Mouse (Mus musculus): ENCODE measurements around the gene Gm9999. TPM values are rescaled to one million over a fixed set of nuclear protein-coding genes. Genes with fewer than 3 reads are reported as not detected.
"Not testable (repeated sequence)": the region's sequence is repeated elsewhere in the genome, so short reads cannot be mapped to it uniquely, and the experiment has no call there.

Gm9999 gene
- polyA plus RNA-seq, 1 experiment from 2014 or later, result not detected

DNA sequence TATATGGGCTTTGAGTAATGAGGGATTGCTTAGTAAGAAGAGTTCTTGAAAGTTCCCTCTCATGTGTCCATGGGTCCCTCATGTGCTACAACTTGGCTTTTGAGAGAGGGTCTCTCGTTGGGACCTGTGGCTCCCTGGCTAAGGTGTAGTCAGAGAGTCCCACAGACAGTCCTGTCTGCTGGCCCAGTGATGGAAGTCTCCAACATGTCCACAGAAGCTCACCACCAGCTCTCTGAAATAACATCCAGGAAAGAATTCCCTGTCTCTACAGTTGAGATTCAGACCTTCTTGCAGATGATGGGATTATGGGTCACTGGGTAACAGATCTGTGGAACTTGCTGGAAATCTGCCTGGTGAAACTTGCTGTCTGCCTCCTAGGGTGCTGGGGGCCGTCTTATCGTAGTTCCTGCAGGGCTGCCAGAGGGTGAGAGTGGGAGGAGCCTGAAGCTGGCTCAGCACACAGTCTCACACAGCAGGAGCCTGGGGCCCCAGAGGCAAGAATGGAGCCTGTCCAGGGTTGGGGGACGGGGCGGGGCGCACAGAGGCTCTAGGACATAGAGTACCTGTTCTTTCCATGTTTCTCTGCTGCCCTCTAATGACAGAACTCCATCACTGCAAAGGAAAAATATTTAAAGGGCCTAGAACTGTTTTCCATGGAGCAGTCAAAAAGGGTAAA is 32.1 kb downstream of the Gm9999 start:
- H3K27me3 ChIP-seq, result peaks cover 2% of the 10 kb centered on the region; the same call in 1 of the 2 replicates
- H3K4me3 ChIP-seq (replicated peaks), result peak overlapping the region; percentile 19
- H3K4me1 ChIP-seq (replicated peaks), result peaks cover 46% of the 10 kb centered on the region
- 4% methylated on average over 6 of the region's 6 CpGs for WGBS (ENCODE audit: insufficient replicate concordance)
- no peaks in the 10 kb centered on the region for H3K36me3 ChIP-seq (replicated peaks)
- peak; percentile 99 for ATAC-seq (ENCODE audit: insufficient read depth)
- peak overlapping the region; percentile 26; the same call in 1 of the 2 replicates for H3K9ac ChIP-seq
- H3K4me2 ChIP-seq, result peak overlapping the region; percentile 59
- H3K9me3 ChIP-seq (replicated peaks), result no peaks in the 10 kb centered on the region
- peak overlapping the region; percentile 93 for H3K27ac ChIP-seq (replicated peaks)

GRCm38 (mm10) chr7:47016602-47017001 is 33.2 kb downstream of the Gm9999 start:
- H3K27ac ChIP-seq (replicated peaks), result no peak overlapping the region
- peaks cover 9% of the 10 kb centered on the region; the same call in 1 of the 2 replicates for H3K27me3 ChIP-seq
- 69% methylated on average over 3 of the region's 3 CpGs for WGBS (ENCODE audit: insufficient replicate concordance)
- no peak overlapping the region for H3K4me3 ChIP-seq (replicated peaks)
- peaks cover 45% of the 10 kb centered on the region for H3K4me1 ChIP-seq (replicated peaks)
- H3K9ac ChIP-seq, result no peak overlapping the region
- no peak for ATAC-seq (ENCODE audit: insufficient read depth)
- no peaks in the 10 kb centered on the region for H3K36me3 ChIP-seq (replicated peaks)
- H3K9me3 ChIP-seq (replicated peaks), result no peaks in the 10 kb centered on the region
- H3K4me2 ChIP-seq, result no peak overlapping the region

DNA sequence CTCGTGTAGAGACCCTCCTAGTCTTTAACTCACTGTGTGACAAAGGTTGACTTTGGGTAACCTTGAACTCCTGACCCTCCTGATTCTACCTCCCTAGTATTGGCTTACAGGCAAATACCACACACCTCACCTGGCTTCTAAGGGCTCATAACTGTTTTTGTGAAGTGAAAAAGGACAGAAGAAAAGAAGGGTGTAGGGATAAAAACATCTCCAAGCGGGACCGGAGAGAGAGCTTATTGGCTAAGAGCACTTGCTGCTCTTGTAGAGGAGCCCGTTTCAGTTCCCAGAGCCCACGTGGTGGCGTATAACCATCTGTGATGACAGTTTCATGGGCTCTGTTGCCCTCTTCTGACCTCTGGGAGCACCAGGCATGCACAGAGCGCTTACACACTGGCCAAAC is 33.8 kb downstream of the Gm9999 start:
- Histone ChIP-seq H3K9ac (no peak overlapping the region), H3K4me2 (no peak overlapping the region), H3K4me3 (replicated peaks) (no peak overlapping the region), H3K27me3 (peaks cover 9% of the 10 kb centered on the region; the same call in 1 of the 2 replicates), H3K4me1 (replicated peaks) (peaks cover 45% of the 10 kb centered on the region), H3K36me3 (replicated peaks) (no peaks in the 10 kb centered on the region), H3K27ac (replicated peaks) (no peak overlapping the region), H3K9me3 (replicated peaks) (no peaks in the 10 kb centered on the region)
- WGBS (ENCODE audit: insufficient replicate concordance), result 64% methylated on average over 7 of the region's 7 CpGs
- ATAC-seq (ENCODE audit: insufficient read depth), result no peak

DNA sequence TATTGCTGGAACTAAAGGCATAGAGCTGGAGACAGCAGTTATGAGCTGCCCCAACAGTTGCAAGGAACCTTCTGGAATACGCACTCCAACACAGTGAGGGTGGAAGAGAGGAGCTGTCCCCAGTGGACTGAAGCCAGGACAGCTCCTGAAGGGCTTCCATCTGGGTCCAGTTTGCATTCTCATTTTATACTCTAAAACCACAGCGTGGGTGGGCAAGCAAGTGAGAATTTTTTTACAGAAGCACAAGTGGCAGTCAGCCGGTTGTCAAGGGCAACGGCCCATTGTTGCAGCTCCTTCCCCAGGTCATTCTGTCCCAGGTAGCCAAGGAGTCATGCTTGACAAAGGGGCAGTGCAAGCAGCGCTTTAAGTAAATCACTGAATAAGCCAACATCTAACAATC is 36.3 kb downstream of the Gm9999 start:
- Histone ChIP-seq H3K36me3 (replicated peaks) (no peaks in the 10 kb centered on the region), H3K27ac (replicated peaks) (no peak overlapping the region), H3K4me1 (replicated peaks) (peaks cover 21% of the 10 kb centered on the region), H3K9ac (no peak overlapping the region), H3K27me3 (peaks cover 14% of the 10 kb centered on the region; the same call in 1 of the 2 replicates), H3K4me3 (replicated peaks) (no peak overlapping the region), H3K9me3 (replicated peaks) (no peaks in the 10 kb centered on the region), H3K4me2 (no peak overlapping the region)
- 65% methylated on average over 5 of the region's 5 CpGs for WGBS (ENCODE audit: insufficient replicate concordance)
- ATAC-seq (ENCODE audit: insufficient read depth), result no peak

DNA sequence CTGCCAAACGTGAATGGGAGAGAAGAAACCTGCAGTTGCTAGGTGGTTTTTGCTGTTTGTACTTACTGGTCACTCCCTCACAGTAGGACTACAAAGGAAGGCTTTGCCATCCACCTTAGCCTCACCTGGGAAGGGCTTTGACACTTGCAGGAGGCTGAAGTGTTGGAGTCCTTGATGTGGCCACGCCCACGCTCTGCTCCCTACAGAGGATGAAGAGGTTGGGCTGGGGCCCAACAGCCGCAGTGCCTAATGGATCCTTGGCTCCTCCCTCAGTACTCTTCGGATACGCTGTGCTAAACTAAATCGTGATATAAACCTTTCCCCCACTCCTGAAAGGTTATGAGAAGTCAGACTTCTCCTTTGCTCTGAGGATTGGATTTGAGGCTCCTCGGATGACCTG is 37.6 kb downstream of the Gm9999 start:
- Histone ChIP-seq H3K9me3 (replicated peaks) (no peaks in the 10 kb centered on the region), H3K4me3 (replicated peaks) (no peak overlapping the region), H3K36me3 (replicated peaks) (no peaks in the 10 kb centered on the region), H3K4me2 (no peak overlapping the region), H3K9ac (no peak overlapping the region), H3K27me3 (peaks cover 14% of the 10 kb centered on the region; the same call in 1 of the 2 replicates), H3K4me1 (replicated peaks) (peaks cover 8% of the 10 kb centered on the region), H3K27ac (replicated peaks) (no peak overlapping the region)
- ATAC-seq (ENCODE audit: insufficient read depth), result no peak
- 33% methylated on average over 8 of the region's 8 CpGs for WGBS (ENCODE audit: insufficient replicate concordance)

- Histone ChIP-seq H3K27ac (replicated peaks) (no peak overlapping the region), H3K9me3 (replicated peaks) (no peaks in the 10 kb centered on the region), H3K27me3 (peaks cover 14% of the 10 kb centered on the region; the same call in 1 of the 2 replicates), H3K9ac (no peak overlapping the region), H3K4me3 (replicated peaks) (no peak overlapping the region), H3K4me1 (replicated peaks) (no peaks in the 10 kb centered on the region; the same call in 1 of the 2 replicates), H3K4me2 (no peak overlapping the region), H3K36me3 (replicated peaks) (no peaks in the 10 kb centered on the region)
- ATAC-seq (ENCODE audit: insufficient read depth), result no peak
- 33% methylated on average over 8 of the region's 8 CpGs for WGBS (ENCODE audit: insufficient replicate concordance)
These were observed 39.1 kb downstream of the Gm9999 start for GRCm38 (mm10) chr7:47022482-47022881.

GRCm38 (mm10) chr7:47023530-47023929 is 40.1 kb downstream of the Gm9999 start:
- no peak for ATAC-seq (ENCODE audit: insufficient read depth)
- H3K27ac ChIP-seq (replicated peaks), result no peak overlapping the region
- no peaks in the 10 kb centered on the region; the same call in 1 of the 2 replicates for H3K4me1 ChIP-seq (replicated peaks)
- 5% methylated on average over 6 of the region's 6 CpGs for WGBS (ENCODE audit: insufficient replicate concordance)
- peaks cover 14% of the 10 kb centered on the region; the same call in 1 of the 2 replicates for H3K27me3 ChIP-seq
- H3K4me3 ChIP-seq (replicated peaks), result no peak overlapping the region
- no peaks in the 10 kb centered on the region for H3K36me3 ChIP-seq (replicated peaks)
- no peak overlapping the region for H3K9ac ChIP-seq
- no peaks in the 10 kb centered on the region for H3K9me3 ChIP-seq (replicated peaks)
- H3K4me2 ChIP-seq, result no peak overlapping the region

GRCm38 (mm10) chr7:47024454-47024853 is 41.1 kb downstream of the Gm9999 start:
- H3K27ac ChIP-seq (replicated peaks), result no peak overlapping the region
- no peaks in the 10 kb centered on the region for H3K9me3 ChIP-seq (replicated peaks)
- H3K4me2 ChIP-seq, result no peak overlapping the region
- 73% methylated on average over 7 of the region's 7 CpGs for WGBS (ENCODE audit: insufficient replicate concordance)
- H3K9ac ChIP-seq, result no peak overlapping the region
- peaks cover 14% of the 10 kb centered on the region; the same call in 1 of the 2 replicates for H3K27me3 ChIP-seq
- no peak for ATAC-seq (ENCODE audit: insufficient read depth)
- H3K4me1 ChIP-seq (replicated peaks), result no peaks in the 10 kb centered on the region; the same call in 1 of the 2 replicates
- H3K36me3 ChIP-seq (replicated peaks), result no peaks in the 10 kb centered on the region
- no peak overlapping the region for H3K4me3 ChIP-seq (replicated peaks)

DNA sequence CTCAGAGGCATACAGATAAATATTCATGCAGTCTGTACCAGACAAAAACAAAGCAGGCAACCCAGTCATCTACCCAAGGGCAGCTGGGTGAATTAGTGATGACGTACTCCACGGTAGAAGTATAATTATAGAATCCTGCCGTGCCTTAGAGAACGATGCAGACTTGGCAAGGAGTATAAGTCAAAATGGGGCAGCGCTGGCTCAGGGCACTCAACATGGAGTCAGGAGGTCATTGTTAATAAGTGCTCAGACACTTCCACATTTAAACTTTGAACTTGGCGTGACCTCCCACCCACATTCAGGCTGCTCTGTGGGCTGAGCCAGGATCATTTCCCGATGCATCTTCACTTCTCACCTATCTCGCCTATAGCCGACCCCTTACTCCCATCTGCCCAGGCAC is 42.0 kb downstream of the Gm9999 start:
- no peak overlapping the region for H3K4me3 ChIP-seq (replicated peaks)
- ATAC-seq (ENCODE audit: insufficient read depth), result no peak
- no peaks in the 10 kb centered on the region for H3K36me3 ChIP-seq (replicated peaks)
- no peaks in the 10 kb centered on the region for H3K9me3 ChIP-seq (replicated peaks)
- no peak overlapping the region for H3K4me2 ChIP-seq
- peaks cover 14% of the 10 kb centered on the region; the same call in 1 of the 2 replicates for H3K27me3 ChIP-seq
- 63% methylated on average over 9 of the region's 9 CpGs for WGBS (ENCODE audit: insufficient replicate concordance)
- no peaks in the 10 kb centered on the region; the same call in 1 of the 2 replicates for H3K4me1 ChIP-seq (replicated peaks)
- H3K9ac ChIP-seq, result no peak overlapping the region
- no peak overlapping the region for H3K27ac ChIP-seq (replicated peaks)

GRCm38 (mm10) chr7:47026899-47027298 is 43.5 kb downstream of the Gm9999 start:
- H3K27me3 ChIP-seq; H3K9me3 ChIP-seq (replicated peaks); H3K9ac ChIP-seq; H3K4me1 ChIP-seq (replicated peaks); H3K27ac ChIP-seq (replicated peaks); ATAC-seq (ENCODE audit: insufficient read depth); H3K4me3 ChIP-seq (replicated peaks); H3K4me2 ChIP-seq; H3K36me3 ChIP-seq (replicated peaks): not testable (repeated sequence)
- WGBS (ENCODE audit: insufficient replicate concordance), result 55% methylated on average over 3 of the region's 3 CpGs

GRCm38 (mm10) chr7:47027520-47027919 is 44.1 kb downstream of the Gm9999 start:
- no peak overlapping the region for H3K27ac ChIP-seq (replicated peaks)
- no peaks in the 10 kb centered on the region for H3K4me1 ChIP-seq (replicated peaks)
- H3K36me3 ChIP-seq (replicated peaks), result no peaks in the 10 kb centered on the region
- no peak overlapping the region for H3K9ac ChIP-seq
- H3K4me2 ChIP-seq, result no peak overlapping the region
- H3K9me3 ChIP-seq (replicated peaks), result no peaks in the 10 kb centered on the region
- no peak for ATAC-seq (ENCODE audit: insufficient read depth)
- H3K4me3 ChIP-seq (replicated peaks), result no peak overlapping the region
- H3K27me3 ChIP-seq, result 0 out of 2 replicates have a peak, but pooled peaks cover 5% of the 10 kb centered on the region
- WGBS (ENCODE audit: insufficient replicate concordance), result 83% methylated on average over 1 of the region's 1 CpGs
